In genomic region chr8:70682692-70683091, GRCm38 (mm10) we compare ENCODE assay signal across 11 mouse cellular contexts. TPM values are rescaled to one million over a fixed set of nuclear protein-coding genes. Genes with fewer than 3 reads are reported as not detected.
A peak's percentile ranks its signal among the peaks of the same experiment; 100 is the strongest.
DNase-seq lines count a peak whose midpoint lies in the region; ATAC-seq lines count a peak whose summit lies in the region.
"Had no signal": no experiment of that assay in that cellular context is flagged by ENCODE, and none has a peak within 500 bp of the region (broad histone marks: within the 10 kb centered on the region; RNA-seq: fewer than 3 reads in every experiment).

No protein-coding gene starts in this region.

- H3K36me3 ChIP-seq in heart, embryonic 15.5 days: peaks cover 18% of the 10 kb centered on the region
- peaks cover 8% of the 10 kb centered on the region for H3K36me3 ChIP-seq in neural tube, embryonic 11.5 days (ENCODE audit: control insufficient read depth, insufficient read depth, low read length)
- H3K36me3 ChIP-seq in limb, embryonic 10.5 days: peaks cover 42% of the 10 kb centered on the region

- peaks cover 27% of the 10 kb centered on the region for H3K4me1 ChIP-seq in heart, embryonic 15.5 days (replicated peaks)
- H3K4me1 ChIP-seq in neural tube, embryonic 11.5 days (ENCODE audit: control insufficient read depth, insufficient read depth, low read length): peaks cover 4% of the 10 kb centered on the region
- peaks cover 22% of the 10 kb centered on the region for H3K4me1 ChIP-seq in limb, embryonic 10.5 days

- H3K4me3 ChIP-seq in heart, embryonic 15.5 days: peak overlapping the region; percentile 26
- H3K4me3 ChIP-seq in neural tube, embryonic 11.5 days (ENCODE audit: low read depth, low read length): no peak overlapping the region
- H3K4me3 ChIP-seq in limb, embryonic 10.5 days: peak overlapping the region; percentile 28
- H3K4me3 ChIP-seq: hindbrain, embryonic 15.5 days had no signal

- peak; percentile 19 for ATAC-seq in heart, embryonic 15.5 days (replicated peaks; ENCODE audit: insufficient number of reproducible peaks, insufficient read depth, low FRiP score, low read depth)
- ATAC-seq in neural tube, embryonic 11.5 days (ENCODE audit: insufficient read depth, low FRiP score, low TSS enrichment): no peak

- peak overlapping the region; percentile 51 for H3K4me2 ChIP-seq in heart, embryonic 15.5 days
- H3K4me2 ChIP-seq in neural tube, embryonic 11.5 days (ENCODE audit: low read depth): no peak overlapping the region

- peak overlapping the region; percentile 94 for H3K27ac ChIP-seq in heart, embryonic 15.5 days
- H3K27ac ChIP-seq in neural tube, embryonic 11.5 days (ENCODE audit: low read depth, low read length): no peak overlapping the region
- H3K27ac ChIP-seq in limb, embryonic 10.5 days: peak overlapping the region; percentile 63
- H3K27ac ChIP-seq: hindbrain, embryonic 15.5 days had no signal

- H3K9ac ChIP-seq in heart, embryonic 15.5 days: peak overlapping the region; percentile 53
- peak overlapping the region; percentile 8; the same call in 1 of the 2 replicates for H3K9ac ChIP-seq in neural tube, embryonic 11.5 days (ENCODE audit: low read length)
- H3K9ac ChIP-seq: hindbrain, embryonic 15.5 days had no signal

- intact Hi-C loops in heart, postnatal 14 days (cut with DNase I): no loop called here

- no peaks in the 10 kb centered on the region for H3K9me3 ChIP-seq in heart, embryonic 15.5 days (replicated peaks)
- H3K9me3 ChIP-seq in neural tube, embryonic 11.5 days (ENCODE audit: control insufficient read depth, low read length): no peaks in the 10 kb centered on the region
- H3K9me3 ChIP-seq in limb, embryonic 10.5 days (replicated peaks): no peaks in the 10 kb centered on the region
- H3K9me3 ChIP-seq: hindbrain, embryonic 15.5 days had no signal

- DNase-seq in heart, postnatal 14 days: no peak
- no peak for DNase-seq in neural tube, embryonic 11.5 days (ENCODE audit: low spot score)
- no peak for DNase-seq in neural tube, embryonic 10.5 days (ENCODE audit: extremely low spot score, low spot score)
- no peak for DNase-seq in limb, embryonic 10.5 days (ENCODE audit: low spot score)
- DNase-seq in urinary bladder, postnatal 10 days (ENCODE audit: low spot score): no peak
- DNase-seq in kidney, postnatal 10 days: no peak
- no peak for DNase-seq in thymus, adult 18-20 months

- WGBS in heart, embryonic 15.5 days: 61% methylated on average over 3 of the region's 3 CpGs
- 66% methylated on average over 3 of the region's 3 CpGs for WGBS in neural tube, embryonic 11.5 days
- WGBS in limb, embryonic 10.5 days: 77% methylated on average over 3 of the region's 3 CpGs

- H3K27me3 ChIP-seq in heart, embryonic 15.5 days: no peaks in the 10 kb centered on the region
- no peaks in the 10 kb centered on the region for H3K27me3 ChIP-seq in neural tube, embryonic 11.5 days (ENCODE audit: control insufficient read depth, insufficient read depth, low read length)
- no peaks in the 10 kb centered on the region for H3K27me3 ChIP-seq in limb, embryonic 10.5 days (ENCODE audit: low read depth, poor library complexity, severe bottlenecking)
- H3K27me3 ChIP-seq: hindbrain, embryonic 15.5 days had no signal

RNA-seq across cellular contexts. Expression of gene Lsm4, which starts 9.6 kb away (rescaled TPM):
- 256 and 281 TPM in 2 replicates for polyA plus RNA-seq in heart, embryonic 15.5 days (2015; fragmentation: Nextera tagmentation; extraction: Ambion mirVana)
- total RNA-seq in heart, postnatal 14 days (2021): 10 to 100 TPM; 75.0 to 76.5 TPM
- 298 and 301 TPM in 2 replicates for polyA plus RNA-seq in neural tube, embryonic 11.5 days (2014; fragmentation: Nextera tagmentation; extraction: Ambion mirVana)
- 405 and 438 TPM in 2 replicates for polyA plus RNA-seq in limb, embryonic 10.5 days (2016; fragmentation: Nextera tagmentation; extraction: Ambion mirVana)

RNA-seq across cellular contexts. Expression of gene Jund, which starts 16.1 kb away (rescaled TPM):
- polyA plus RNA-seq in heart, embryonic 15.5 days (2015; fragmentation: Nextera tagmentation; extraction: Ambion mirVana): 79.8 and 89.0 TPM in 2 replicates
- 100 to 1,000 TPM; 159 to 162 TPM for total RNA-seq in heart, postnatal 14 days (2021)
- polyA plus RNA-seq in neural tube, embryonic 11.5 days (2014; fragmentation: Nextera tagmentation; extraction: Ambion mirVana): 167 and 171 TPM in 2 replicates
- polyA plus RNA-seq in limb, embryonic 10.5 days (2016; fragmentation: Nextera tagmentation; extraction: Ambion mirVana): 69.0 and 80.6 TPM in 2 replicates

RNA-seq across cellular contexts. Expression of gene Iqcn, which starts 20.6 kb away (rescaled TPM):
- 0.04 TPM in 2 replicates for polyA plus RNA-seq in heart, embryonic 15.5 days (2015; fragmentation: Nextera tagmentation; extraction: Ambion mirVana)
- total RNA-seq in heart, postnatal 14 days (2021): under 1 TPM; 0.10 to 0.12 TPM
- not detected in 2 replicates for polyA plus RNA-seq in neural tube, embryonic 11.5 days (2014; fragmentation: Nextera tagmentation; extraction: Ambion mirVana)
- polyA plus RNA-seq in limb, embryonic 10.5 days (2016; fragmentation: Nextera tagmentation; extraction: Ambion mirVana): not detected in 2 replicates
- total RNA-seq: MEL had no signal

RNA-seq across cellular contexts. Expression of gene Pgpep1, which starts 22.5 kb away (rescaled TPM):
- 32.2 and 36.3 TPM in 2 replicates for polyA plus RNA-seq in heart, embryonic 15.5 days (2015; fragmentation: Nextera tagmentation; extraction: Ambion mirVana)
- total RNA-seq in heart, postnatal 14 days (2021): 10 to 100 TPM; 38.4 to 46.8 TPM
- 246 and 268 TPM in 2 replicates for polyA plus RNA-seq in neural tube, embryonic 11.5 days (2014; fragmentation: Nextera tagmentation; extraction: Ambion mirVana)
- 44.7 and 45.0 TPM in 2 replicates for polyA plus RNA-seq in limb, embryonic 10.5 days (2016; fragmentation: Nextera tagmentation; extraction: Ambion mirVana)

RNA-seq across cellular contexts. Expression of gene Gm3336, which starts 35.7 kb away (rescaled TPM):
- polyA plus RNA-seq in heart, embryonic 15.5 days (2015; fragmentation: Nextera tagmentation; extraction: Ambion mirVana): not detected in 2 replicates
- not detected for total RNA-seq in heart, postnatal 14 days (2021)
- not detected in 2 replicates for polyA plus RNA-seq in neural tube, embryonic 11.5 days (2014; fragmentation: Nextera tagmentation; extraction: Ambion mirVana)
- not detected in 2 replicates for polyA plus RNA-seq in limb, embryonic 10.5 days (2016; fragmentation: Nextera tagmentation; extraction: Ambion mirVana)
- total RNA-seq: left cerebral cortex, postnatal 10 days had no signal
- polyA plus RNA-seq: hindbrain, embryonic 15.5 days had no signal
